Mouse (Mus musculus): ENCODE data around the gene Ank. TPM values are rescaled to one million over a fixed set of nuclear protein-coding genes. Genes with fewer than 3 reads are reported as not detected.

Ank gene
- polyA plus RNA-seq, 1 experiment: 21.7 TPM

GRCm38 (mm10) chr15:27485567-27486278, 19.2 kb downstream of the Ank start:
- peak; percentile 52 for TF ChIP-seq GATA1 (IDR thresholded peaks at IDR 0.05; ENCODE audit: low read length)

DNA sequence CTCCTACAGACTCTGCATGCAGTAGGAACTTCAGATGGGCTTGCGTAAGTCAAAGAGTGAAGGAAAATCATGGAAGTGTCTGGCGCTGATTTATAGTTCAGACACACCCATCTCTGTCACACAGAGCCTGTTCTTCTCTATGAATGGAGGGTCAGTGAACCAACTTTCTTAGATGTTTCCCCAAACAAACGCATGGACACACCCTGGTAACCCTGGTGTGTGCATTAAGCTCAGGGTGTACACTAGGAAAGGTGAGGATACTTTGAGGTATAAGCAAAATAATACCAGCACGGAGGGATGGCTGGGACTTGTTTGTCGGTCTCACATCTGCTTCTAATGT, 19.8 kb downstream of the Ank start:
- no peak for TF ChIP-seq GATA1 (IDR thresholded peaks at IDR 0.05; ENCODE audit: low read length)

GRCm38 (mm10) chr15:27487059-27487458, 20.6 kb downstream of the Ank start:
- TF ChIP-seq GATA1 (IDR thresholded peaks at IDR 0.05; ENCODE audit: low read length): no peak

GRCm38 (mm10) chr15:27488042-27488441, 21.6 kb downstream of the Ank start:
- no peak for TF ChIP-seq GATA1 (IDR thresholded peaks at IDR 0.05; ENCODE audit: low read length)

- no peak for TF ChIP-seq GATA1 (IDR thresholded peaks at IDR 0.05; ENCODE audit: low read length)
Observed at GRCm38 (mm10) chr15:27490676-27491075, 24.2 kb downstream of the Ank start.

DNA sequence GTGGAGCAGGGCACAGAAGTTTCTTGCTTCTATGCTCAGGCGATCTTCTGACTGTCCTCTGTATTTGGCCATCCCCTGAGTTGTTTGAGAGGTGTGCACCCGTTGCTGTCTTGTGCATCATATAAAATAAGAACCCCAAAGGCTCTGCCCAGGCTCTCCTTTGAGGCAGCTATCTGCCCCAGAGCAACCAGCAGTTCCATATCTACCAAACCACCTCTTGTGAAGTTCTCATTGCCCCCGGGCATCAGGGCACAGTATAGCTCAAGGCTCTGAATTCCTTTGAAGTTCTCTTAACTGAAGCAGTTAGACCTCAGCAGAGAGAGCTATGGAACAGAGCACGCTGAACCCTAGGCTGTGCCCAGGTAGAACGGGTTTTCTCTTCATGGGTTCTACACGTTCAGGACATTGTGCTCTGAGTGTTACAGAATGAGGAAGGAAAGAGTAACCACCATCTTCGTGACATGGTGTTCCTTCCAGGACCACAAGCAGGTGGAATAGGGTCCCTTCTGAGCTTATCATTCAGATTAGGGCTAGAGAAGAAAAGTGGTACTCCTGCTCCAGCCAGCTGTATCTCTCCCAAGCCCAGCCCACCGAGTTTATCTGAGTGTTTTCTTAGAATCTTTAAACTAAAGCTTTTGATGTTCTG, 25.1 kb downstream of the Ank start:
- peak; percentile 24 for TF ChIP-seq GATA1 (IDR thresholded peaks at IDR 0.05; ENCODE audit: low read length)

DNA sequence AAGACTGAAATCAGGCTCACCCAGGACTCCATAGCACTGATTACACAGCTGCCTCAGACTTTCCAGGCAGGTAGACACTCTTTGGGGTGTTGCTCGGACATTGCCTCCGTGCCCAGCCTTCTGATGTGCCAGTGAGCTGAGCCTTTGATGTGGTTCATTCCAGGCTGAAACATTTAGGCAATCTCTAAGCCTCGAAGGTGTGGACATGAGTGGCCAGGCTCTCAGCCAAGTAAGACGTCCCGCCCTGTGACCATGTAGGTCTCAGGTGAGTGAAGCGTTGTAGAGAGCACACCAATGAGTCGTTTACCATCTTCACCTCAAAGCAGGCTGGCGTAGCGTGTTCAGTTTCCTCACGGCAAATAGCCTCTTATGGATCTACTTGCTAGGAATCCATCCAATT, 25.7 kb downstream of the Ank start:
- no peak for TF ChIP-seq GATA1 (IDR thresholded peaks at IDR 0.05; ENCODE audit: low read length)

- TF ChIP-seq GATA1 (IDR thresholded peaks at IDR 0.05; ENCODE audit: low read length): no peak
Observed at GRCm38 (mm10) chr15:27492734-27493133, 26.3 kb downstream of the Ank start.

- TF ChIP-seq GATA1 (IDR thresholded peaks at IDR 0.05; ENCODE audit: low read length): no peak
Observed at GRCm38 (mm10) chr15:27493516-27493915, 27.0 kb downstream of the Ank start.

DNA sequence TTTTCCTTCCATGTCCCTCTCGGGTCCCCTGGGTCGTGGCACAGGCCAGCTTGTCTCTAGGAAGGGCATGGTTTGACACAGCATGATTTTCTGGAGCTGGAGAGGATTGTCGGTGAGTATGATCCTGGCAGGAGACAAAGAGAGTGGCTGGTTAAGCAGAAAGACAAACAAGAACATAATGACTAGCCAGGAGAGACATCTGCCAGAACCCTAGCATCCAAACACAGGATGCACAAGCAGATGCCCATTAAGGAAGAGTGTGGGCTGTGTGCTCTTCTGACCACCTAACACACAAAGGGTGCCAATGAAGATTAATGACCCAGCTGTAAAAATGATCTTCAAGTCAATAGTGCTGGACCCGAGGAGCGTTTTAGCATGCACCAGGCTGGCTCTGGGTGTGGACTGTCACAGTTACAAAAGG, 29.5 kb downstream of the Ank start:
- no peak for TF ChIP-seq GATA1 (IDR thresholded peaks at IDR 0.05; ENCODE audit: low read length)

DNA sequence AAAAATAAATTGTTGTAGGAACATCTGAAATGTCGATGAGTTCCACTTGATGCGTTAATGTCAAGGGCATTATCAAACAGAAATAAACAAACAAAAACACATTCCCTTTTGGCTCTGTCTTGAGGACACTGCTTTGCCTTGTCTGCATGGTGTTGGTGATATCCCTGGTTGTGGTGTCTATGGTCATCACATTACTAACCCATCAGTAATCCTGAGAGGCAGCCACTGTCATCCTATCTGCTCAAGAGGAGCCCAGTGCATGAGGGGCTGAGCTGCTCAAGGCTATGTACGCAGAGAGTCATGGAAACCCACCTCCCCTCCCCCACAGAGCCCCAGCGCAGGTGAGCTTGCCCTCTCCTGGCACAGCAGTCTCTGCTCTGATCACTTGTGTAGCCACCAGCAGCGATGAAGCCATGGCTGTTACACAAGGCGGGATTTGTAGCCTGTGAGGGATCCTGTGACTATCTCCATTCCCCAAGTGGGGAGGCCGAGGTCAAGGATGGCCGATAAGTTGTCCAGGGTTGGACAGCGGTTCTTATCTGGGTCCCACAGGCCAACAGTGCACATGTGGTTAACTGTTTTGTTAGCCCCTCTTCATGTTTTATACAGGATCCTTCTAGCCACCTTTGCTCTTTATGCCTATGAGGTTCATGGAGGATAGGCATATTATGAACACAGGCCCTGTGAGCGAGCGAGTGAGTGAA, 30.3 kb downstream of the Ank start:
- peak; percentile 94 for TF ChIP-seq GATA1 (IDR thresholded peaks at IDR 0.05; ENCODE audit: low read length)

DNA sequence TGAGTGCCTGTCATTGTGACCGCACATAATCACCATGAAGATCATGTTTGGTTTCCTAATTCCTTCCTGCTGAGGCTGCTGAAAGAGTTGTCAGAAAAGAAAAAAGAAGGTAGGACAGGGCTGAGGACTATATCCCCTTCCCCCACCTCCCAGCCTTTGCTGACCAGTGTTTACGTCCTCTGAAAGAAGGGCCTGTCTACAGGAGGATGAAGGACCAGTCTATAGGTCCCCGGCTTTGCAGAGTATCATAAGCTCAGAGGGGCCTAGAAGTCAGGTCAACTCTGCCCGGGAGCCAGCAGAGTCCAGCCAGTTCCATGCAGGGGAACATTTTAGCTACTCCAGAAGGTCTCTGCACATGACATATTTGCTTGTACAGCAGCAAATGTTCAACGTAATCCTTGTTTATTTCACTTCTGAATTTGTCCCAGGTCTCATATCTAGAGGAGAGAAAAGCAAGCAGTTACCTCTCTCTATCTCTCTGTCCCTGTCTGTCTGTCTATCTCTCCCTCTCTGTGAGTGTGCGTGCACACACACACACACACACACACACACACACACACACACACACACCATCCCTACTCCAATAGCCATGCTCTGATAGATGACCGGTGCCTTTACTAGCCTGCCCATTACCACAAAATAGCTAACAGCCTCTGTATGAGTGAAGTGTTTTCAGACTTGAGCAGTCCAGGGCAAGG, 31.0 kb downstream of the Ank start:
- peak; percentile 5 for TF ChIP-seq GATA1 (IDR thresholded peaks at IDR 0.05; ENCODE audit: low read length)

- TF ChIP-seq GATA1 (IDR thresholded peaks at IDR 0.05; ENCODE audit: low read length): no peak
Observed at GRCm38 (mm10) chr15:27498078-27498477, 31.6 kb downstream of the Ank start.

- no peak for TF ChIP-seq GATA1 (IDR thresholded peaks at IDR 0.05; ENCODE audit: low read length)
Observed at GRCm38 (mm10) chr15:27500390-27500789, 33.9 kb downstream of the Ank start.

- no peak for TF ChIP-seq GATA1 (IDR thresholded peaks at IDR 0.05; ENCODE audit: low read length)
Observed at GRCm38 (mm10) chr15:27502338-27502737, 35.9 kb downstream of the Ank start.

- TF ChIP-seq GATA1 (IDR thresholded peaks at IDR 0.05; ENCODE audit: low read length): no peak
Observed at GRCm38 (mm10) chr15:27503221-27503620, 36.7 kb downstream of the Ank start.
